Mouse (Mus musculus) thymus, postnatal 10 days (tissue): ENCODE results near the gene Fbxw14.
"Not testable (repeated sequence)": the region's sequence is repeated elsewhere in the genome, so short reads cannot be mapped to it uniquely, and the experiment has no call there.

Experiments
- DNase-seq, 2 experiments: peaks; one replicate each; pipeline ENCODE4 v3.0.0; 2021; ENCODE audit warnings: low spot score in 2 of 2

Fbxw14 gene

DNA sequence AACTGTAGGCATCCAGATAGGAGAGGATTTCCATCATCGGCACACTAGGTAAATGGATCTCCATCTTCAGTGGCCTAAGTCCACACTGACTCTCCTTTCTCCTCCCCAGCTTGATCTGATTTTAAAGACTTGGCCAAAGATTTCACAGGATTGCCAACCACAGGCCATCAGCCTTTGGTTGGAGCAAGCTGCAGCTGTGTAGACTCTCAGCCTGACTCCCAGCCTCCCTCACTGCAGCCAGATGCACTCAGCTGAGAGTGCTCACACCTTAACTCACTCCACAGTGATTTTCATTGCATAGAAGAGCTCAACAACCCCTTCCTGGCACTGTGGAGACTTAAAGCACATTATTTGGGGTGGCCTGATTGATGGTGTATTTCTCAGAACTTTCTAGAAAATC is at the start of gene Fbxw14:
Gene Fbxw14 (minus strand): TSS at position 101 of the 400 bp plus-strand sequence.
- not testable (repeated sequence) for DNase-seq

DNA sequence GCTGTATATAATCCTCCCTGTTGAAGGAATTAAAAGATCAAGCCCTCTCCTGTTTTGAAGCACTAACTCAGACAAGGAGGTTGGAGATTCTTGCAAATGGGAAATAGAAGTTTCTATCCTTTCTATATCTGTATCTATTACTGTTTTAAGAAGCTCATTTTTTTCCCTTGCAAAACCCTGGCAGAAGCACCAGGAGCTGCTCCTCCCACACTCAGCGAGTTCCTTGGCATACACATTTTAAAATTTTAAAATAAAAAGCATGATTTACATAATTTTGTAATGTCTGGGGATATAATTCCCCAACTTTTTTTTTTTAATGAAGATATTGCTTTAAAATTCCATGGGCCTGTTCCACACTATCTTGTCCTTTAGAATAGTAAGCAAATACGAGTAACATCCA is 24.4 kb downstream of the Fbxw14 start:
- no peak for DNase-seq

DNA sequence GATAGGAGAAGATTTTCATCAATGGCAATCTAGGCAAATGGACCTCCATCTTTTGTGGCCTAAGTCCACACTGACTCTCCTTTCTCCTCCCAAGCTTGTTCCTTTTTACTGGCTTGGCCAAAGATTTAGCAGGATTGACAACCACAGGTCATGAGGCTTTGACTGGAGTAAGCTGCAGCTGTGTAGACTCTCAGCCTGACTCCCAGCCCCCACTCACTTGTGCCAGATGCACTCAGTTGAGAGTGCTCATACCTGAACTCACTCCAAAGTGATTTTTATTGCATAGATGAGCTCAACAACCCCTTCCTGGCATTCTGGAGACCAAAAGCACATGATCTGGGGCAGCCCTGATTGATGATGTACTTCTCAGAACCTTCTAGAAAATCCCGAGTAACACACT is 52.8 kb downstream of the Fbxw14 start, which contains the start of gene Fbxw20:
Gene Fbxw20 (minus strand): TSS at position 101 of the 400 bp plus-strand sequence.
- no peak for DNase-seq
